Mouse (Mus musculus) T-helper 17 cell (primary cell): ENCODE data around the gene Heatr5a.

Experiments used
- in situ Hi-C, 2 experiments: fragments of 300-600 bp; cut with MboI, MseI; formaldehyde crosslinking; loops; 1 replicate in 1 of 2; 2 replicates in 1 of 2; pipeline ENCODE4 v1.15.1; 2025; ENCODE audit warnings: high pct_unique_total_duplicates in 2 of 2

The Heatr5a gene

GRCm38 (mm10) chr12:51972269-51973065 is 1.3 kb upstream of the Heatr5a start:
- in situ Hi-C loops, result loop anchor here in 1 of 2 experiments (10.0 kb wide), 1 partner anchor 588 kb away; no protein-coding TSS in a partner anchor

- in situ Hi-C loops, result loop anchor here in 1 of 2 experiments (10.0 kb wide), 1 partner anchor 586 kb away; no protein-coding TSS in a partner anchor
These were observed 610 bp downstream of the Heatr5a start for GRCm38 (mm10) chr12:51970352-51971069.

GRCm38 (mm10) chr12:51969876-51970275 is 1.2 kb downstream of the Heatr5a start:
- in situ Hi-C loops, result loop anchor here in 1 of 2 experiments (10.0 kb wide), 1 partner anchor 585 kb away; no protein-coding TSS in a partner anchor

GRCm38 (mm10) chr12:51969092-51969491 is 2.0 kb downstream of the Heatr5a start:
- in situ Hi-C loops, result no loop called here

GRCm38 (mm10) chr12:51967915-51968595 is 3.1 kb downstream of the Heatr5a start:
- in situ Hi-C loops, result no loop called here

- in situ Hi-C loops, result no loop called here
These were observed 13.5 kb downstream of the Heatr5a start for GRCm38 (mm10) chr12:51957626-51958025.

- in situ Hi-C loops, result no loop called here
These were observed 18.8 kb downstream of the Heatr5a start for GRCm38 (mm10) chr12:51952309-51952708.

GRCm38 (mm10) chr12:51947498-51947945 is 23.6 kb downstream of the Heatr5a start:
- in situ Hi-C loops, result no loop called here

GRCm38 (mm10) chr12:51945331-51945730 is 25.8 kb downstream of the Heatr5a start:
- in situ Hi-C loops, result no loop called here

GRCm38 (mm10) chr12:51939848-51940247 is 31.3 kb downstream of the Heatr5a start:
- in situ Hi-C loops, result no loop called here

GRCm38 (mm10) chr12:51937938-51938337 is 33.2 kb downstream of the Heatr5a start:
- in situ Hi-C loops, result no loop called here

GRCm38 (mm10) chr12:51929630-51930029 is 41.5 kb downstream of the Heatr5a start:
- in situ Hi-C loops, result no loop called here

- in situ Hi-C loops, result no loop called here
These were observed 53.9 kb downstream of the Heatr5a start for GRCm38 (mm10) chr12:51917191-51917590.

GRCm38 (mm10) chr12:51914903-51915670 is 56.0 kb downstream of the Heatr5a start:
- in situ Hi-C loops, result no loop called here

GRCm38 (mm10) chr12:51909202-51909601 is 61.9 kb downstream of the Heatr5a start:
- in situ Hi-C loops, result loop anchor here in 1 of 2 experiments (5.0 kb wide), 1 partner anchor 97 kb away; no protein-coding TSS in a partner anchor

- in situ Hi-C loops, result loop anchor here in 1 of 2 experiments (5.0 kb wide), 1 partner anchor 95 kb away; no protein-coding TSS in a partner anchor
These were observed 63.6 kb downstream of the Heatr5a start for GRCm38 (mm10) chr12:51907543-51907942.

- in situ Hi-C loops, result no loop called here
These were observed 70.6 kb downstream of the Heatr5a start for GRCm38 (mm10) chr12:51900551-51900950.

- in situ Hi-C loops, result no loop called here
These were observed 74.2 kb downstream of the Heatr5a start for GRCm38 (mm10) chr12:51896901-51897300.

- in situ Hi-C loops, result no loop called here
These were observed 82.5 kb downstream of the Heatr5a start for GRCm38 (mm10) chr12:51888609-51889008.

- in situ Hi-C loops, result no loop called here
These were observed 83.5 kb downstream of the Heatr5a start for GRCm38 (mm10) chr12:51887301-51888290.
